Mouse (Mus musculus) G1E (cell line): ENCODE data around the gene Casp2. TPM values are rescaled to one million over a fixed set of nuclear protein-coding genes. Genes with fewer than 3 reads are reported as not detected.

Experiments used
- ATAC-seq: 2 replicates; pipeline ENCODE4 v1.8.0; 2016; ENCODE audit warnings: mild to moderate bottlenecking; ENCODE audit not compliant: insufficient number of reproducible peaks, poor library complexity, low FRiP score, severe bottlenecking; ENCODE audit errors: extremely low read depth
- DNase-seq: peaks from one replicate; pipeline ENCODE4 v3.0.0; 2012; ENCODE audit warnings: low spot score
- H3K27me3 ChIP-seq: 2 replicates; pipeline ENCODE4 v1.6.1; 2012; ENCODE audit warnings: mild to moderate bottlenecking, low read length, inconsistent platforms; ENCODE audit not compliant: insufficient read depth
- H3K36me3 ChIP-seq: replicated peaks from 2 replicates; pipeline ENCODE3; 2012; ENCODE audit warnings: mild to moderate bottlenecking, inconsistent platforms
- H3K4me1 ChIP-seq: 2 replicates; pipeline ENCODE4 v1.6.1; 2012; ENCODE audit warnings: low read depth, low read length, inconsistent platforms, mixed read lengths; ENCODE audit not compliant: insufficient read depth
- H3K4me3 ChIP-seq: 2 replicates; pipeline ENCODE4 v1.5.1; 2012; ENCODE audit warnings: low read depth, mild to moderate bottlenecking, inconsistent platforms, low read length, moderate library complexity, mixed read lengths
- H3K9me3 ChIP-seq: replicated peaks from 2 replicates; pipeline ENCODE4 v1.6.1; 2012; ENCODE audit warnings: inconsistent platforms
- CTCF ChIP-seq: IDR thresholded peaks from 2 replicates; pipeline ENCODE4 v1.5.1; 2012; ENCODE audit warnings: low read depth, low read length, inconsistent platforms, mixed read lengths
- GATA1 ChIP-seq: IDR thresholded peaks from 2 replicates; pipeline ENCODE4 v1.6.1; 2012; ENCODE audit warnings: borderline replicate concordance, low read length, inconsistent platforms, mixed read lengths
- GATA2 ChIP-seq: IDR thresholded peaks from 2 replicates; pipeline ENCODE4 v1.6.1; 2012; ENCODE audit warnings: low read depth, low read length, inconsistent platforms, borderline replicate concordance
- POLR2AphosphoS5 ChIP-seq: IDR thresholded peaks from 2 replicates; pipeline ENCODE4 v1.6.1; 2012; ENCODE audit warnings: low read depth, low read length, inconsistent platforms; ENCODE audit not compliant: insufficient replicate concordance
- TAL1 ChIP-seq: conservative IDR thresholded peaks from 2 replicates; pipeline ENCODE4 v1.6.1; 2012; ENCODE audit warnings: low read depth, low read length, inconsistent platforms, mixed read lengths
- polyA plus RNA-seq: library from polyadenylated mRNA; stranded (reverse); fragments of >175 nt; gene quantifications from 2 replicates; pipeline ENCODE4 v1.2.3, GENCODE M21; 2012
- total RNA-seq, 2 experiments: library from RNA; stranded (forward) in 1 of 2; stranded (reverse) in 1 of 2; fragments of 200-1000 nt in 1 of 2; fragments of >200 nt in 1 of 2; fragmentation: Nextera tagmentation in 1 of 2; gene quantifications; 2 replicates each; pipeline ENCODE4 v1.2.3; 2014 to 2017

The Casp2 gene
- total and polyA plus RNA-seq, 3 experiments = 9.2 to 91.2 (median 64.4) TPM

- TF ChIP-seq GATA1 = no peak
- TF ChIP-seq TAL1 = no peak
- no peak for TF ChIP-seq CTCF
- no peak for TF ChIP-seq GATA2
- TF ChIP-seq POLR2AphosphoS5 = no peak
- Histone ChIP-seq H3K4me3 (no peak overlapping the region), H3K4me1 (no peaks in the 10 kb centered on the region), H3K9me3 (no peaks in the 10 kb centered on the region), H3K36me3 (no peaks in the 10 kb centered on the region), H3K27me3 (peaks cover 18% of the 10 kb centered on the region)
- ATAC-seq (no peak), DNase-seq (no peak)
These were observed 13.0 kb upstream of the Casp2 start for GRCm38 (mm10) chr6:42251791-42252190.

DNA sequence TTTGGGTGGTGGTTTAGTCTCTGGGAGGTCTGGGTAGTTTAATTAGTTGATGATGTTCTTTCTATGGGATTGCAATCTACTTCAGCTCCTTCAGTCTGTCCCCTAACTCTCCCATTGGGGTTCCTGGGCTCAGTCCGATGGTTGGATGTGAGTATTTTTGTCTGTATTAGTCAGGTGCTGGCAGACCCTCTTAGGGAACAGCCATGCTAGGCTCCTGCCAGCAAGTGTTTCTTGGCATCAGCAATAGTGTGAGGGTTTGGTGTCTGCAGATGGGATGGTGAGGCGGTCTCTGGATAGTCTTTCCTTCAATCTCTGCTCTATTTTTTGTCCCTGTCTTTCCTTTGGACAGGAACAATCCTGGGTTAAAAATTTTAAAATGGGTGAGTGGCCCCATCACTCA is 11.7 kb upstream of the Casp2 start:
- Histone ChIP-seq H3K36me3 (no peaks in the 10 kb centered on the region), H3K9me3 (no peaks in the 10 kb centered on the region), H3K27me3 (peaks cover 18% of the 10 kb centered on the region), H3K4me3 (no peak overlapping the region), H3K4me1 (peaks cover 4% of the 10 kb centered on the region; the same call in 1 of the 2 replicates)
- ATAC-seq (no peak), DNase-seq (no peak)
- TF ChIP-seq GATA1 (no peak), POLR2AphosphoS5 (no peak), GATA2 (no peak), TAL1 (no peak), CTCF (no peak)

DNA sequence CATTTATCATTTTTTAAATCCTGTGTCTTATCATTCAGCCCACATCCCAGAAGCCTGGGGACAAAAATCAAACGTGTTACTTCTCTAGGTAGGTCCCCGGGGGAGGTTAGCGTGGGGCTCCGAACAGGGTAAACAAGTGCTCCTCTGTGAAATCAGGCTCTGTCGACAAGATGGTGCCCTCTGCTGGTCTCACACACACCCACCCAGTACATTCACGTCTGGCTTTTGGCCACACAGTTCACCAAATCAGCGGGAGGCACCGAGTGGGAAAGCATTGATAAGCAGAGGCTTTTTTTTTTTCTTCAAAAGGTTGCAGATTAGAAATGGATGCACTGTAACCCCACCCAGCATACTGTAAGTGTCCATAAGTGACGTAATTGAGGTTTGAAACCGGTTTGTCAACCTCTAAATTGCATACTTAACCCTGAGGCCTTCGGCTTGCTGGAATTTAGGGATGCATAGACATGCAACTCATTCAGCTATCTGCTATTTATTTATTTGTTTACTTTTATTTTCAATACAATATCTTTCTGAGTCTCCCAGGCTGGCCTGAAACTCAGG is 7.4 kb upstream of the Casp2 start:
- ATAC-seq (peak; percentile 63), DNase-seq (no peak)
- Histone ChIP-seq H3K36me3 (no peaks in the 10 kb centered on the region), H3K9me3 (no peaks in the 10 kb centered on the region), H3K4me3 (no peak overlapping the region), H3K27me3 (peaks cover 16% of the 10 kb centered on the region), H3K4me1 (peaks cover 15% of the 10 kb centered on the region)
- no peak for TF ChIP-seq GATA2

DNA sequence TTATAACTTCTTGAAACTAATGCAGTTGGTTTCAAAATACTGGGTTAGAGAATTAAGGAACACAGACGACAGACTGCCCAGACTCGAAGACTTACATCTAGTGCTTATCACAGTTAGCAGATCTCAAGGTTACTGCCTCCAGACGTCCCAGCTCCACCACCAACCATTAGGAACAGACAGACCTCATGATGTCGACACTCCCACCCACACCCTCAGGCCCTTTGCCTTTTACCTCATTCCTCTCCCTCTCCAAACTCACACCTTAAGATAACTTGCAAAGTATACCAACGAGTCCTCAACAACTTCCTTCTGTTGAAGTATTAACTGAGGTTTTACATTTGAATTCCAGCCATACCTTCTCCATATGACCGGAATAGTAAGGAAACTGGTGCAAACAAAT is 4.4 kb upstream of the Casp2 start:
- TF ChIP-seq TAL1 (no peak), GATA1 (no peak), GATA2 (no peak), CTCF (no peak), POLR2AphosphoS5 (no peak)
- DNase-seq (no peak), ATAC-seq (no peak)
- H3K36me3 ChIP-seq = no peaks in the 10 kb centered on the region
- H3K9me3 ChIP-seq = no peaks in the 10 kb centered on the region
- H3K27me3 ChIP-seq = peaks cover 9% of the 10 kb centered on the region
- H3K4me1 ChIP-seq = peaks cover 30% of the 10 kb centered on the region
- no peak overlapping the region for H3K4me3 ChIP-seq

DNA sequence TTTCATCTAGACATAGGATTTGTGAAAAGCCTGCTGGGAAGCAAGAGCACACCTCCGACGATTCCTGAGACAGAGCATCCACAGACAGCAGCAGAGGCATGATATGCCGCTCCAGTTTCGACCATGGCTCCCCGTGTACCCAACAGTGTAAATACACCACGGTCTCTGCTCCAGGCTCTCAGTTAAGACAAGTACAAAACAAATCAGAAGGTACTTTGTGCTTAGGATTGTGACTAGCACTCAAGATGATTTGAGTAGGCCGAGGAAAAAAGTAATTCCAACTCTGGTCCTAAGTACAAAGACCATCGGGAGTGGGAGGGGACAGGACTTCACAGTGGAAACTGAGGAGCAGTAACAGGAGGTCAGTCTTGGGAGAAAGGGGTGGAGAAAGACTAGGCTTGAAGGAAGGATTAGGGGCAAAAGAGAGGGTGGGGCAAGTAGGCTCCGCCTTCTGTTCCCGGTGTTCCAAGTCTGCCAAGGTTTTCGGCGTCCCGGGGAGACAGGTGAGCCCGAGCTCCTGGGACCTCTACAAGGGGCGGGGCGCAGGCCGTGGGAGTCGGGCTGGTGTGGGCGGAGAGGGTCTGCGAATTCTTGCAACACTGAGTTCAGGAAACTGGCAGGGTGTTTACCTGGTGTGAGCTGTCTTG is 3.1 kb upstream of the Casp2 start, which contains the start of gene Tmem139:
Tmem139 (plus strand) TSS at position 447 of the 647 bp plus-strand sequence.
- no peaks in the 10 kb centered on the region for H3K9me3 ChIP-seq
- H3K36me3 ChIP-seq = no peaks in the 10 kb centered on the region
- no peak for TF ChIP-seq GATA2
- no peak for TF ChIP-seq GATA1
- TF ChIP-seq POLR2AphosphoS5 = no peak
- TF ChIP-seq TAL1 = no peak
- no peak for TF ChIP-seq CTCF
- H3K4me1 ChIP-seq = peaks cover 32% of the 10 kb centered on the region
- DNase-seq (no peak), ATAC-seq (no peak)
- H3K4me3 ChIP-seq = no peak within 1 kb of the TSS
- peaks cover 8% of the 10 kb centered on the region; the same call in 1 of the 2 replicates for H3K27me3 ChIP-seq

GRCm38 (mm10) chr6:42265391-42266330 is 876 bp downstream of the Casp2 start:
- peaks cover 36% of the 10 kb centered on the region for H3K36me3 ChIP-seq
- no peaks in the 10 kb centered on the region for H3K9me3 ChIP-seq
- DNase-seq = peak; percentile 27
- H3K4me3 ChIP-seq = peak overlapping the region; percentile 96
- H3K4me1 ChIP-seq = peaks cover 46% of the 10 kb centered on the region
- ATAC-seq = 0 out of 2 replicates have a peak, but pooled peaks have one; percentile 16
- H3K27me3 ChIP-seq = 0 out of 2 replicates have a peak, but pooled peaks cover 5% of the 10 kb centered on the region
- TF ChIP-seq POLR2AphosphoS5 (no peak), TAL1 (0 out of 2 replicates have a peak, but pooled peaks have one; percentile 12), GATA1 (no peak), CTCF (no peak), GATA2 (no peak)
